Mouse (Mus musculus): ENCODE measurements around the gene Leprot. TPM values are rescaled to one million over a fixed set of nuclear protein-coding genes. Genes with fewer than 3 reads are reported as not detected.

The Leprot gene
- 10 to 100 TPM; 30.0 to 30.1 TPM for total RNA-seq (2021)

DNA sequence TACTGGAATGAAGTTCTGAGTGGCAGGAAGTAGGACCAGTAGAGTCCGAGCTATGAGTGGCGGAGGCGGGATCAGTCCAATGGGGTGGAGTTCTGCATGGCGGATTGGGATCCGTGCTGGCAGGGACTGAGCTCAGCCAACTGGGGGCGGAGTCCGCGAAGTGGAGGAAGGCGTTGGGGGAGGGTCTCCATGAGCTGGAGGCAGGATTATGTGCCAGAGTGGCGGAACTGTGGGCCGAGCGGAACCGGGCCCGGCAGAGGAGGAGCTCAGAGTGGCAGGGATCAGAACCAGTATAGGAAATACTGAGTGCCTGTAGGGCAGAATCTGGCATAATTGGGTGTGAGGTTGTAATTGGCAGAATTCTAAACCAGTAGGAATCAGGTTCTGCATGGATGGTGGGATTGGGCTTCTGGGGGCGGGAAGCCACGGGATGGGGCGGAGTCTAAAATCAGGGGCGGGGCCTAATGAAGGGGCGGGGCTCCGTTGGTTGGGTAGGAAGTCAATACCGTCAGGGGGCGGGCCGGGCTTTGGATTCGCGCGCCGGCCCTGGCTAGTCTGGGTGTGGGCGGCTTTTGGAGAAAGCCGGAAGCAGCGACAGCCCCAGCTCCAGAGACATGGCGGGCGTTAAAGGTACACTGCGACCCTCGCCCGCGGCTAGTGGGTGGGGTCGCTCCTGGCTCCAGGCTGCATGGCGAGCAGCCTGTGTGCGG, at the start of gene Leprot:
TSS of gene Leprot (plus strand) at position 523 of the 710 bp plus-strand sequence.
- peak; percentile 100 for DNase-seq
- intact Hi-C loops (cut with DNase I): no loop called here

DNA sequence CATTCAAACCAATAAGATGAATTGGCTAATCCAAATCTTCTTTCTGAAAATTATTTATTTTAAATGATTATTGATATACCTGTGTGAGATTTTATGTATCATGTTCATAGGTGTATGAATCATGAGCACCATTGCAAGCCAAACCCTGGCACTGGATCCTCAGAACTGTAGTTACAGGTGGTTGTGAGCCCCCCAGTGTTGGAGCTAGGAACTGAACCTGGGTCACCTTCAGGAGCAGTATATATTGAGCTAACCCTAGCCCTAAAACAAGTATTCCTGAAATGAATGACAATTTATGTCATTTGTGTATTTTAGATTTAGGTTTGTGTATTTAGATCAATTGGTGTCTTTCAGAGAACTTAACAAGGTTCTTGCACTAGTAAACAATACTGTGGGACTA, 45.8 kb upstream of the Leprot start:
- intact Hi-C loops (cut with DNase I): no loop called here
- no peak for DNase-seq

DNA sequence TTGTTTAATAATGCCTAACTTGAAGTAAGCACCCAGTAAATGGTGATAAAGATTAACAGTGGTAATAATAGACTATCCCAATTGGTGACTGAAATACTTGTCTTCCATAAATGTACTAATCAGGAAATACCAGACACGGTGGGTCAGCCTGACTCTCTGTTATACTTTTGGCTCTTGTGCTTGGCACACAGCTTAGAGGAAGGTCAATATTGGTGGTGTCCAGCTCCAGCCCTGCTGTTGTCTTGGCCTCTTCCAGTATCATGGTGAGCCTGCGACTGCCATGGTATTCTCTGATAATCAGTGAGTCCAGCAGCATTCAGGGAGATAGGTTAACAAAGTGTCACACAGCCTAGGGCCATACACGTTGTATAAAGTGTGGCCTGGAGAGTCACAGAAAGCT, 43.9 kb upstream of the Leprot start:
- intact Hi-C loops (cut with DNase I): no loop called here
- no peak for DNase-seq

DNA sequence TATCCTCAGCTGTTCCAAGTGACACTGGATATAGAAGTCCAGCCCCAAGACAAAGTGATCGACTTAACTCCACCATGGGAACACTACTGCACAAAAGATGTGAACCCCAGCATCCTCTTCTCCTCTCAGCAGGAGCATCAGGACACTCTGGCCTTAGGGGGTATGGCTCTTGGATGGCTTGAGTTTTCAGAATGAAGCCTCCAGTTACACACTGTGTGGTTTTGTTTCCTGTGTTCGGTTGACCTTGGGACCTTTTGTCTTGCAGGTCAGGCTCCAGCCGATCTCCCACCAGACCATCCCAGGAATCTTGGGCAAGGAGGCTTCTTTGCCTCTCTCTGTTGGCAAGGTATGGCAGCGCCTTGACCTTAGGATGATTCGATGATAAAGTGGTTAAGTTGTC, 31.0 kb upstream of the Leprot start:
- intact Hi-C loops (cut with DNase I): no loop called here
- DNase-seq: no peak

DNA sequence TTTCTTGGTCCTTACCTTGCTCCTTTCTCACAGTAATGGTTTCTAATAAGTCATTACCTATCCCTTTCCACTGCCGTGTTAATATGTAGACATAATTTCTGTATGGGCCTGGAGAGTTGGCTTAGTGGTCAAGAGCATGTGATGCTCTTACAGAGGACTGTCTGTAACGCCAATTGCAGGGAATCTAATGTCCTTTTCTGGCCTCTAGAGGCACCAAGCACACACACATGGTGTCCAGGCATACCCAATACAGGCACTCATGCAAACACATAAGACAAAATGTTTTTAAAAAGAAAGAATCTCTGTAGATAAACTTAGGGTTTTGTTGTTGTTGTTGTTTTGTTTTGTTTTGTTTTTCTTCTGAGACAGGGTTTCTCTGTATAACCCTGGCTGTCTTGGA, 29.8 kb upstream of the Leprot start:
- DNase-seq: no peak
- intact Hi-C loops (cut with DNase I): no loop called here

DNA sequence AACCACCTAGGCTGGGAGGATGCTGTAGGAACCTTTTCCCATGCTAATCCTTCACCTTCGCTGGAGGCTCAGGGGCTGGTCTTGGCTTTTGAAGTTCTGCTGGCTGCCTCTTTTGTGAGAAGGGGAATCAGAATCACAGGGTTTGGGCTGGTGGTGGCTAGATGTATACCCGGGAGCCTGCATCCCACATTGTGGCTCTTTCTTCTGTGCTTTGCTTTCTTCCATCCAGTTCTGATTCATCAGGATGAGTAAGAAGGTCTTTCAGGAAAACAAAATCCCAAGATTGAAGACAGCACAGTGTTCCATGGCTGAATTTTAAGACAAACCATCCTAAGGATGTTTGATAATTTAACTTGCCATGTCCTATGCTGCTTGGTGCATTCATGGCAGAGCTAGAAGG, 27.3 kb upstream of the Leprot start:
- DNase-seq: no peak
- intact Hi-C loops (cut with DNase I): no loop called here

DNA sequence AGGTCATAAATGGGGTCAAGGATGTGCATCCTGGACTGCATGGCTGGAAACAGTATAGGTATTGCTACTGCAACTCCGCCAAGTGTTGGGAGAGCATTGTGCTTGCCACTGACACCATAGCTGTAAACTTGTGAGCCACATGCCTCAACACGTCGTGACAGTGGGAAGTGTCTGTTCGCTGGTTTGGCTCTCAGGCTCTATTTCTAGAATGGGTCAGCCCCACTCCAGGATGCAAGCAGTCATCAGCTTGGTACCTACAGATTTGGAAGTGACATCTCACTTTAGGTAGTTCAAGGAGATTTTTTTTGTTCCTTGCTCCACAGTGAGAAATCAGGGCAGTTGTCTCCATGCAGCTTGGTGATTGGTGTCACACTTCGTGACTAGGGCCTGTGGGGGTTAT, 26.3 kb upstream of the Leprot start:
- intact Hi-C loops (cut with DNase I): no loop called here
- DNase-seq: no peak

DNA sequence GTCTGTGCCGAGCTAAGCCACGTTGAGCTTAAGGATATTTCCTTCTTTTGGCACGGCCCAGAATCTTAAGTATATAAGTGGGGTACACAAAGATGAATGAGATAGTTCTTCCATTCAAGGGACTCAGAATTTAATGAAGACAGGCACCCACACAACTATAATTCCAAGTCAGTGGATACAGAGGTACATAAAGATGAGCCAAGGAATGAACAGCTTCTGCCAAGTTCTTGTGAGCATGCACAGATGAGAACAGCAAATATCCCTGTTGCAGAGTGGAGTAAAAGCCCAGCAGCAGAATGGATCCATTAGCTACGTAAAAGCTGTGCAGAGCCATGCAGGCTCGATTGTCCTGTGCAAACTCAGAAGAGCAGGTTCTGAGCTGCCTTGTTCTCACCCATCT, 22.2 kb upstream of the Leprot start:
- DNase-seq: no peak
- intact Hi-C loops (cut with DNase I): no loop called here

DNA sequence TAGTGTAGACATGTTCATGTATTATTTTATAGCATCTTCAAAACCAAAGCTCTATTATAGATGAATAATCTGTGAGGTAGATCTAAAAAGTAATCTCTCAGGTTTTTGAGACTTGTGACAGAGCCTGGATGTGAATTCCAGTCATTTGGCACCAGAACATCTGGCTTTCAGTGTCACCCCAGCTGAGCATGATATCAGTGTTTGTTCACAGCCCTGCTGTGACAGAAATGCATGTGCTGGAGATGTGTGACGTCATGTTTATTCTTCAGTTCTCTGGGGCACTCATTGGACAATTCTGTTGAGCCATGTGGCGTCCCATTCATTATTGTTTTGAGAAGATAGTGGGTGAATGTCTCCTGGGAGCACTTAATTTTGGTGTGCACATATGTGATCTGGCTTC, 11.9 kb upstream of the Leprot start:
- no peak for DNase-seq
- intact Hi-C loops (cut with DNase I): no loop called here

DNA sequence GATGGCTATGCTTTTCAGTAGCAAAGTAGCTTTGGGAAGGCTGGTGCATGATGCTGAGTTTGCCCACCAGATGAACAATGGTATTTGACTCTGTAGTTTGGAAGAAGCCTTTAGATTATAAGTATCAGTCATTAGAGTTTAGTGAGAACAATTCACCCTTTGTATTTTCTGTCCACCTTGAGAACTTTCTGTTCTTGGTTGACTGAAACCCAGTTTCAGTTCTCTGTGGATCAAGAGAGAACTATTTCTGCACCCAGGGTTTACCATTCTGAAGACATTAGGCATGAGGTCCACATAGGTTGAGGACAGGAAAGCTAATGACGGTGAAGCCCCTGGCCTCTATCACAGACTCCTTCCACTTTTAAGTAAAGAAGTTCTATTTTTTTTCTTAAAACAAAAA, 10.0 kb upstream of the Leprot start:
- no peak for DNase-seq
- intact Hi-C loops (cut with DNase I): no loop called here

DNA sequence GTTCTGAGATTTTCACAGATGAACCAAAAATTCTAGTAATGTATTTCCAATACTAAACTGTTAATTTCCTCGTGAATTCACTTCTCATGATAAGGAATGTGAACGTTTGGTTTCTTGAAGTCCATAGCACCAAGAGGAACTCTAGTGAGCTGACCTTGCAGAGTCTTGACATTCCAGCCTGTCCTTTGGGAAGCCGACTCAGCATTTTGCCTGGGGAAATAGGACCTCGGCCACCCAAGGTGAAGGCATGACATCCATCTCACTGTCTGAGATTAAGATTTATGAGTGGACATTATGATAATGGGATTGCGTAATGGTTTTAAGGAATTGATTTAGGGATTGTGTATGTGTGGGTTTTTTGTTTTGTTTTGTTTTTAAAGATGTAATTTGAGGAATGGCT, 6.9 kb upstream of the Leprot start:
- intact Hi-C loops (cut with DNase I): no loop called here
- no peak for DNase-seq

DNA sequence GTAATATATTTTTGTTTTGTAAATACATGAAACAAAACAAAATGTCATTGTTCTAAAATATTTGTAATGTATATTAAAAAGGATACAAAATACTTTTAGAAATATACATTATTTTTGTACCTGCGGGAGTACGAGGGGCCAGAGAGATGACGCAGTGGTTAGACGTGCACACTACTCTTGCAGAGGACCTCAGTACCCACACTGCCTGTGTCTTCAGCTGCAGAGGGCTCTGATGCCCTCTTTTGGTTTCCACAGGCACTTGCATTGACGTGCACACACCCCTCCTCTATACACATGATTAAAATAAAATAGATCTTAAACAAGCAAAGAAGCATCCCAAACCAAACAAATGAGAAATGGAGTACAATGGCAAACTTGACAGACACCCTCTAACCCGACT, 4.8 kb upstream of the Leprot start:
- no peak for DNase-seq
- intact Hi-C loops (cut with DNase I): loop anchor here (2.0 kb wide), 1 partner anchor 288 kb away; no protein-coding TSS in a partner anchor

DNA sequence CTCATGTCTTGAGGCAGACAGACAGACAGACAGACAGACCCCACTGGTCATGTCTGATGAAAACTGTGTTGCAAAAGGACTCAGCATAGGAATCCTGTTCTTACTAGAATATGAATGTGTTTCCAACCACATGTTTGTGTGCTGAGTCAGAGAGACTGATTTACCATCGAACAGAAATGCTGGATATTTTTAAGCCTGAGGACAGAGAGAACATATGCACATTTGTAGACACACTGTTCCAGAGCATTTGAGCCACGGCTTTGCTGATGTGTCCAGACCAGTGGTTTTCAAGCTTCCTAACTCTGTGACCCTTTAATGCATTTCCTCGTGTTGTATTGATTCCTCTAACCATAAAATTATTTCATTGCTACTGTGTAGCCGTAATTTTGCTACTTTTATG, 4.3 kb upstream of the Leprot start:
- DNase-seq: no peak
- intact Hi-C loops (cut with DNase I): loop anchor here (2.0 kb wide), 1 partner anchor 288 kb away; no protein-coding TSS in a partner anchor

DNA sequence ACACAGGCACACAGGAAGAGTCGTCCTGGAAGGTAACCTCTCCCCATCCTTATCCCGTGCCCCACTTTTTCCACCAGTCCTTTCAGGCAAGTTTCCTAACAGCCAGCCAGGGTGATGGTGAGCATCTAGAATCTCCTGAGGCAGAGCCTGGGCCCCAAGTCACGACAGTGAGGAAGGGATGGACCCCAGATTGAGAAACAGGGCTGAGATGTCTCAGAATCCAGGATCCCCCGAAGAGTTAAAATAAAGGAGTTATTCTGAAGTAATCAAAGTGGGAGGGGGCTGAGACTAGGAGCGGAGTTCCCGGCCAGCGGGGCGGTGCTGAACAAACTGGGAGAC, 692 bp upstream of the Leprot start:
- intact Hi-C loops (cut with DNase I): no loop called here
- DNase-seq: no peak

DNA sequence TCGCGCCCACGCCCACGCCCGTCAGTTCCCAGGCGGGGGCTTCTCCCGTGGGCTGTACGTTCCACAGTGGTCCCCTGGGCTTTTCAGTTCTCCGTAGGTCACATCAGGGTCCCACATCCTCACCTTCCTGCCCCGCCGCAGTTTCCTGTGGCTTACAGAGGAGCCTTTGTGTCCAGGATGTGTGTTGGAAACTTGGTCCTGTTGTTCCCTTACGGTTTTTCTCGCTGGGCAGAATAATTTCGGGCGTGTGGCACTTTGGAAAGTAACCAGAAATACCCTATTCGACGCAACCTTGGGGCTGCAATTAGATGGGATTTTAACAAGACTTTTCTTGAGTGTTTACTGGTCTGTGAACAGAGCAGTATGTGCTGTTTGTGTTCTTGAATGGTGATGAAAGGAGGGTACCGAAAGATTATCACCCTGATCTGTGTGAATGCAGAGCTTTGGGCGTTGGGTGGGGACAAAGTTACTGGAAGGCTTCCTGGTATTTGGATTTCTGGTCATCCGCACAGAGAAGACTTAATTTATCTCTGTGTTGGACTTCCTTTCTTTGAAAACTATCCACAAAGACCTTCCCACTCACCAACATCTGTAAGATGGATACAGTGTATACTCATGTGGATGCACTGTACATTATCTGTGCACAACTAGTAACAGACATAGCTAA, 591 bp downstream of the Leprot start:
- intact Hi-C loops (cut with DNase I): no loop called here
- peak in 1 of 2 experiments; percentile 70 for DNase-seq

DNA sequence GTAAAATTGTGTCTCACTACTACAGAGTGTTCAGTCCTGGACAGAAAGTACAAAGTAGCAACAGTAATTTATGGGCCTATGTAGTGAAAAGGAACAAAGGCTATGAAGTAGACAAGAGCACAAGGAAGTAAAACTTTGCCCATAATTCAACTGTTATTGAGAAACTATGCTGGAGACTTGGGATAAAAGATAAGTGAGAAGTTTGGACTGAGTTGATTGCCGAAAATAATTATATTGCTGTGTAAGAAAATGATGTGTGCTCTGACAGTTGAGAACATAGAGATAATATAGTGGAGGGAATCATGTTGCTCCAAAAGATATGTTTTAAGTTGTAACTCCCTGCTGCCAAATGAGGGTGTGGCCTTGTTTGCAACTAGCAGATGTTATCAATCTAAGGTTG, 1.2 kb downstream of the Leprot start:
- intact Hi-C loops (cut with DNase I): no loop called here
- DNase-seq: no peak

DNA sequence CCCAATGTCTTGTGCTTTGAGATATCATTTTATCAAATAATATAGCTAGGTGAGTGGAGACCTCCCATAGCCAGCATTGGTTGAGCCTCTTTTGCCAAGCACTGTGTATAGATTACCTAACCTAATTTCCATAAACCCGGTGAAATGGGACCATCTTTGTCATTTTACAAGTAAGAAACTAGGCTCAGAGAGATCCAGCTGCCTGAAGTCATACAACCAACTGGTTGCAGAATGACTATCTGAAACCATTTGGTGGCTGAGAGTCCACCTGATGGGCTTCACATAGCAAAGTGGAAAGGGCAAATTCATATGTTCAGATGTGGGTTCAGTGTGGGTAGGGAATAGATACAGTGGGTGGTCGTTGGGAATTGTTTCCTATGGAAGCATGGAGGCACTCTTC, 3.4 kb downstream of the Leprot start:
- no peak for DNase-seq
- intact Hi-C loops (cut with DNase I): no loop called here

DNA sequence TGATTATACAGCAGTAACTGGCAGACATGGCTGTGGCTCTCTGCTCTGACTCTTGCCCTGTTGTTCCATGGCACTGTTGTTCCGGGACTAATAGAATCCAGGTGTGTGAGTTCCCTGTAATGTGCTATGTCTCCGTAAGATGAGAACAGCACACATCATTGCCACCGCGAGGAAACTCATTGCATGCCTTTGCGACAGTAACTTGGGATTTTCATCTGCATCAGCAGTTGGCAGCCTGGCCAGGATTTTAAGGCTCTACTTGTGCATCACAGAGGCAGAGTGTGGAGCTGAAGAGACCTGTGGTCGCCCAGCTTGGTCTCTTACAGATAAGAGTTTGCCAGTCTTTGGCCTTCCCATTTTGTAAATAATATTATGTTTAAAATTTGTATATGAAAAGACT, 6.7 kb downstream of the Leprot start:
- no peak for DNase-seq
- intact Hi-C loops (cut with DNase I): no loop called here

DNA sequence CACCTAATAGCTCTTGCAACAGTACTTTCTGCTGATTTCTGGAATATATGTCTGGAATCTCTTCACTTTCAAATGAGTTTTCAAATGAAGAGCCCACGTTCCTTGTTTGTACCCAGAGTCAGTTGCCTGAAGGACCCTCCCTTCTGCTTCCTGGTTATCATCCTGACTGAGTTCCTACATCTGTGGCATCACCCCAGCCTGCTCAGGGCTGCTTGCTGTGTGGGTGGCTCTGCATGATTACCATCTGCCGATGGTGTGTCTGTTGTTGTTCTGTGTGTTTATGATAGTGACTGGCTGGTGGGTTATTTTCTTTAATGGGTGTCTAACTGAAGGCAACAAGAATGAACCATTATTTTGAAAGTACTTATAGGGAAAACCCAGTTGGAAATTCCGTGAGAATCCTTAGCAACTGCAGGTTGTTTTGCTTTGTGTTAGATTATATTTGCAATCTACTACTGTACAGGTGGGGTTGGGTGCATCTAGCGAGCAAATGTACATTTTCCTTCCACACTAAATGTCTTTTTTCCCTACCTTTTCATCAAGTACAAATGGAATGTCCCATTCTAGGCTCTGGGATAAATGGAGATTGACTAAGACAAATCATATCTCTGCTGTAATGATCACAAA, 7.4 kb downstream of the Leprot start:
- DNase-seq: no peak
- intact Hi-C loops (cut with DNase I): loop anchor here (5.0 kb wide), 2 partner anchors 183 to 1002 kb away; no protein-coding TSS in a partner anchor

DNA sequence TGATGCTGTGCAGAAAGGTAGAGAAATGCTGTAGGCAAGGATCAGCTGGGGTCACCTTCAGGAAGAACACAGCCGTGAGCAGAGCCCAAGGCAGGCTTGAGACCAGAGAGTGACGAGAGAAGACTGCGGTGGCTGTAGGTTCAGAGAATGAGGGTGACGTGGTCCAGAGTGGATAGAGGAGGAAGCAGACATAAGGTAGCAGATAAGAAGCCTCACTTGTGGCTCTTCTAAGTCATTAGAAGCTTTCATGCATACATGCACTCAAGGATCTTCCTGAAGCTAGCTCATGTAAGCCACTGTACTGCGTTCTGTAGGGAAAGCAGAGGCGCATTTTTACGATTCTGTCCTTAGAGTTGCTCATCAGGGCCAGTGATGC, 7.9 kb downstream of the Leprot start:
- intact Hi-C loops (cut with DNase I): loop anchor here (5.0 kb wide), 2 partner anchors 183 to 1002 kb away; no protein-coding TSS in a partner anchor
- DNase-seq: no peak

DNA sequence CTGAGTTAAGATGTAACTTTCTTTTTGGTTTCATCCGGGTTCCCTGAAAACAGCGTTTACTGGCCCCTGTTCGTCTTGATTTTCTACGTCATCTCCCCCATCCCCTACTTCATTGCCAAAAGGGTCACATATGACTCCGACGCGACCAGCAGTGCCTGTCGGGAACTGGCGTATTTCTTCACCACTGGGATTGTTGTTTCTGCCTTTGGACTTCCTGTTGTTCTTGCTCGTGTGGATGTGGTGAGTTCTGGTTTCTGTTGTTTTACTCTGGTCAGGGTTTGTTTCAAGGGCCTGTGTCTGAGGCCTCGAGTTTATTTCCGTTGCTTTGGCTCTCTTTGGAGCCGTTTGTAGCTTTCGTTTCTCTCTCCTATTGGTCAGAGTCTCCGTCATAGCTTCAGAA, 8.5 kb downstream of the Leprot start:
- DNase-seq: peak in 1 of 2 experiments; percentile 26
- intact Hi-C loops (cut with DNase I): loop anchor here (5.0 kb wide), 2 partner anchors 184 to 1001 kb away; no protein-coding TSS in a partner anchor

Measured in heart, postnatal 36 days (tissue).